Mouse (Mus musculus): ENCODE measurements at regions not wholly inside any gene's neighbourhood (a gene's known extent, or its start where the extent isn't known, plus 50 kb on each side); places are given as distances from the start of the nearest gene placed in this dataset.

DNA sequence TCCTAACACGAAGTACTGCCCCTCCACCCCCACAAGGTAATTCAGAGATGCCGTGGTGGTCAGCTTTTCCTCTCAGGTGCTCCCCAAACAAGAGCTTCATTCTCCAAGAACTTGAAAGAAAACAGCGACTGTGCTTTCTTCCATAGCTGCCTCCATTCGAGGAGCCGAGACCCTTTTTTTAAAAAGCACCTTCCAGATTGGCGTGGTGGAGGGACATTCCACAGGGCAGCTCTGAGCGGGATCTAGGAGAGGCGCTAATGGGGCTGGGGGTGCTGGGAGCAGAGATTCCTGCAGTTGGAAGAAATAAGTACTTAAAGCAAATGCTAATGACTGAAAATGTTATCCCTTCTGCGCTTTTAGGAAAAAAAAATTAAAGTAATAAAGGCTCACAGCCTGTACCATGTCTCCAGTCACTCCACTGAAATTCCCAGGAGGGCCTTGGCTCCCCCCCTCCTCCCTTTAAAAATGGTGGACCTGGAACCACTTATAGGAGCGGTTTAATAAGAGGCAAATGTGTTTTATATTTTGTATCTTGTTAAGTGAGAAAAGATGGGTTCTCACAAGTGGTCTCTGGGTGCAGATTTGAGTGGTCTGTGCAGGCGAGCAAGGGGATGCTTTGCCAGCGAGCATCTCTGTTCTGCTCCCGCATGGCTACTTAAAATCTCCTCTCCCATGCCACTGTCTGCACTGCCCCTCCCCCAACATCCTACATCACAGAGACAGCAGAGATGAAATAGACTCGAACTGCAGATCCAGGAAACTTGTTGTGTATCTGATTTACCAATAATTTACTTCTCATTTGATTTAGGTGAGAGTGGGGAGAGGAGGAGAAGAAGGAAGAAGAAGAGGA lies 77.4 kb upstream of the Zfhx3 start:
- DNase-seq (ENCODE audit: low spot score): peak; percentile 47

DNA sequence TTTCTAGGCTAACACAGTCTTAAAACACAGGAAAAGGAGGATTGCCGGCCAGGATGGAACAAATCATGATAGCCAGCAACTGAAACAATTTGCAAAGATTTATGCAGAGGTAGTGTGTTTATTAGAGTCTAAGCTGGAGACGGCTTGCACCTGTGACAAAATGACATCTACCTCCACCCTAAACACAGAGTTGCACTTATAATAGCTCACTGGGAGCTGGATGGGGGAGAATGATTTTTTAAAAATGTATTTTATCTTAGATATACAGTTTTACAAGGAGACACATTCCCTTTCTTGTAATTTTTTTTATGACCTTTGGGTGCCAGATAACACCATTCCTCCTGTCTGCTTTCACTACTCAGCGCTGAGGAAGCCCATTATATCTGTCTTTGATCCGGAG lies 76.7 kb upstream of the Zfhx3 start:
- no peak for DNase-seq (ENCODE audit: low spot score)

DNA sequence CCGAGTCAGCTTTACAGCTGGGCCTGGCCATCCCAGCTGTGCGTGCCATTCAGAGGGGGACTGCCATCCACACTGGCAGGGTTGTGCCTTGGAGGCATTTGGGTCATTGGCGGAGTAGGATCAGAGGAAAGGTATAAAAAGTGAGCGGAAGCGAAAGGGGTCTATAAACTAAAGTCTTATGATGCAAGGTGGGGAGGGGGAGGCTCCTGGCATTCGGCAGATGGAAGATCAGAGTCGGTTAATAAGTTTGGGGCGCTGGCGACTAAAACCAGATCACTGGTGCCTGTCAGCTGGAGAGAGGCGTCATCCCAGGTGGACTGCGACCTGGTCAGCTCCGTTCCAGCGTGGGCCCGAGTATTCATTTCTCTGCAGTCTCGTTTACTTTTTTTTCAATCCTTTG lies 70.7 kb upstream of the Zfhx3 start:
- DNase-seq (ENCODE audit: low spot score): no peak

DNA sequence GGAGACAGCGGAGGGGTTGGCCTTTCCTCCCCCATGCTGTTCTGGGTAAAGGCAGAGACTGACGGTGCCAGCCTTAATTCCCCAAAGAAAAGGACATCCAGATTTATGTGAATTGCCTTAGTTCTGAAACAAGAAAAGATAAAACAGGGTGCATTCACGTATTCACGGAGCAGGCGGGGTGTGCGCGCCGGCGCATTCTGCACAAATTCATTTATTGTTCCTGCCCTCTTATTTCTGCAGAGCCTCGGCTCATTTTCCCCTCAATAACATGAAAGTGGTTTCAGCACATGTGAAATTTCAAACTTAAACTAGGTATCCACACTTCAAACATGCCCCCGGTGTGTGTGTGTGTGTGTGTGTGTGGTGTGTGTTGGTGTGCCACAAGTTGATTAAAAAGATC lies 70.3 kb upstream of the Zfhx3 start:
- DNase-seq (ENCODE audit: low spot score): no peak

DNA sequence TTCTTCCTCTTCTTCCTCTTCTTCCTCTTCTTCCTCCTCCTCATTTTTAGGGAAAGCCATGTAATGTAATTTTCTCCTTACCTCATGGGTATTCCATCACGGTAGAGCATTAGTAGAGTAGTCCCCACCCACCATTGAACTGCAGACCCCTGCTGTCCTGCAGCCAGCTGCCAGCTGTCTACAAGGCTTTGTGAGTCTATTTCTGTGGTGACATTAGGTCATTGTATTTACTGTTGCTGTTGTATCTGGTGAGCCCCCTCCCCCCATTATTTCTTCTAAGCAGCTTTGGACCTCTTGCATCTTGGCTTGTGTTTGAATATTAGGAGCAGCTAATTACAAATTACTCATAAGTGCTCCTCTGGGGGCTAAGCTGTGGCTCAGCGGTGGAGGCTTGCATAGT lies 66.0 kb upstream of the Zfhx3 start:
- DNase-seq (ENCODE audit: low spot score): no peak

DNA sequence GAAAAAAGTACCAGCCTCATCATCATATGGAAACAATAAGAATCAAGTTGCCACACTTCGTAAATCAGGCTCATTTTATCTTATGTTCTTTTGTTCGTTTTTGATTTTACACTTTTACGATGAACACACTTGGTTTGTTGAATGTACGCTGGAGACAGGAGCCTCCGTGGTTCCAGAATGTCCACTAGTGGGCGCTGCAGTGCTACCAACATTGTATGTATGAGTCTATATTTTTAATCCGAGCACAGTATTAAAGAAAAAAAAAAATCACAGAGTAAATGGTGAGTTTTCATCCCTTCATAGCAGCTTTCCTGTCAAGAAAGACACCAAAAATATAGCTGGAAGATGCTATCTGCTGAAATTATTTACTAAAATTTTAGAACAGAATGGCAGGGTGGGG lies 60.6 kb upstream of the Zfhx3 start:
- peak; percentile 81 for DNase-seq (ENCODE audit: low spot score)

DNA sequence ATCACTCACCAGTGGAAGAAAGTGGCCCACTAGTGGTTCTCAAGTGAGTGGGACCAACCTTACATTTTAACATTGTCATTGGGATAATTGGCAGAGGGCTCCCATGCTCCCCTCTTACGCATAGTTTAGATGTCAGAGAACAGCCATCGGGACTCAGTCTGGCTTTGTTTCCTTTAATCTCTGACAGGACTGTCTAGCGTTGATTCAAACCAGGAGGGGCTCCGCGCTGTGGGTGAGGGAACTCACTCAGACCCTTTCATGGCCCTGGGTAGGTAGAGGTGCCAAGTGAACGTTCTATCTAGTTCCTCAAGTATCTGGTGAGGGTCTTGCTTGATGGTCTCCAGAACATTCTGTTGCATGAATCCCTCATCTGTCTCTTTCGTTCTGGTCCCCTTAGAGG lies 56.9 kb upstream of the Zfhx3 start:
- no peak for DNase-seq (ENCODE audit: low spot score)

DNA sequence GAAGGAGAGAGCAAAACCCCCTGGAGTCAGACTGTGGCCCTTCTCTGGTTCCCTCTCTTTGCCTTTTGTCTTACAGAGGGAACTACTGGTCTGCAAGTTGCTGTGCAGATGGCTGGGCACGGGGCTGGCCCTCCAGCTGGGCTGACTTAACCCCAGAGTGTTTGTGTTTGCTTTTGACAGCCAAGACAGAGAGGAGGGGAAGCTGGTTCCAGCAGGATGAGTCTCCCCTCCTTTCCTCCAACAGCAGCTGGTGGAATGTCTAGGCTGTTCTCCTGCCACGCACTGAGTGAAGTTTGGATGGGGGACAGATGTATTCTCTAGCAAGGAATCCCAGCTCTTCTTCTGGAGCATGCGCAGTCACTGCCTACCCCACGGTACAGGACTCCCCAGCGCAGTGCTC lies 56.5 kb upstream of the Zfhx3 start:
- DNase-seq (ENCODE audit: low spot score): peak; percentile 74

DNA sequence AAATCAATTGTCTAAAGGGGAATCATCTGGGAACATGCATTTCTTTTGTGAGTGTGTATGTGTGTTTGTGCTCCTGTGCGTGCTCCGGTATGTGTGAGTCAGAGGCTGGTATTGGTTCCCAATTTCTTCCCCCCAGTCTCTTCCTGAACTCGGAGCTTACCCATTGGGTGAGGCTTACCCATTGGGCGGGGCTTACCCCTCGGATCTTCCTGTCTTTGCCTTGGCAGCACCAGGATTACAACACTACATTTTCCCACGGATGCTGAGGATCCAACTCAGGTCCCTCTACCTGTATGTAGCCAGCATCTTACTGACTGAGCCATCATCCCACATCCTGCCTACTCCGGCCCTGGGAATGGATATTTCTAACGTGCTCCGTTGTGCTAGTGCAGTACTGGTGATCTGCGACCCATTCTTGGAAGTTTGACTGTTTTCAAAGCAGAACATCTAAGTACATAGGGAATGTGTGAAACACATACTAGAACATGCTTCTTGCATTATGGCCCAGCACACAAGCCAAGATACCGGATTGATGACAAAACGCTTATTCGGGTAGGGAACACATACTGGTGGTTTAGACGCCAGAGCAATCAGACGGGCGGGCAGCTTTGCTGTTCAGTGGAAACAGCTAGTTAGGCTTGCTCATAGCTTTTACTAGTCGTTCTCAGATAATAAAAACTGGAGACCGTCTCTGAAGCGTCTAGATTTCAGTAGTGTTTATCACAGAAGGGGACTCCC lies 55.8 kb upstream of the Zfhx3 start:
- no peak for DNase-seq (ENCODE audit: low spot score)

DNA sequence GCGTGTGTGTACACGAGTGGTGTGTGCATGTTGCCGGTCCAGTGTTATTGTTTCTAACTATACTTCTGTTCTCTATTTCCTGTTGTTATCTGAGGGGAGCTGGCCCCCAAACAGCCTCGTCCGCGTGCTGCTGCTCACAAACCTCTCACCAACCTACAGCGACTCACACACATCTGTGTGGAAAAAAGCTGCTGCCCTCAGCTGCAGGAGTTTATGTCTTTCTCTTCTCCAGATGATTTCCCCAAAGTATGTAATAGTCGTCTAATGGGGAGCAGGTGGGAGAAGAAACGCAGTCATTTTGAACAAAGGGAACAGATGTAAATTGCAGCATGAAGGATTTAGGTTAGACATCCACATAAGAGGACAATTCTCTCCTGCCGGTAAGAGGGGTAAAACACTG lies 55.1 kb upstream of the Zfhx3 start:
- DNase-seq (ENCODE audit: low spot score): no peak

DNA sequence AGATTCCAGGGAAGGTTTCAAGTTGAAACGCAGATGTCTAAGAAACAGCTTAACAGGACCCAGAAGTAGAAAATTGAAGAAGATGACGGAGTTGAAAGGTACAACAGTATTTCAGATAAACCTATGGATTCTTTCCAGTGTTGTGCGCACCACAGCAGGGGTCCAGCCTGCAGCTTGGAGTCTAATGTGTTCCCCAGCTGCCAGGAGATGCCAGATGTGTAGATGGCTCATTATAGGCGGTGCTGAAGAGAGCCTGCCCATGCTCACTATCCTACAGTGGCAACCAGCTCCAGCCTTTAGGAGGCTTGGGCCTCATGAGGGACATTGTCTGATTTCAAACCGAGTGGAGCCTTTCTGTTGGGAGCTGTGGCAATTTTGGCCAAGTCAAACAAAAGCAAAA lies 51.5 kb upstream of the Zfhx3 start:
- peak; percentile 47 for DNase-seq (ENCODE audit: low spot score)
